Mouse (Mus musculus) forebrain, postnatal 0 days (tissue): ENCODE measurements around the gene Ugt1a8. TPM values are rescaled to one million over a fixed set of nuclear protein-coding genes. Genes with fewer than 3 reads are reported as not detected.
"Not testable (repeated sequence)": the region's sequence is repeated elsewhere in the genome, so short reads cannot be mapped to it uniquely, and the experiment has no call there.

Source experiments
- ATAC-seq: fragments of 200-750 bp; cut with Nextera tagmentation; 2 replicates; pipeline ENCODE4 v1.8.0; 2017; ENCODE audit warnings: mild to moderate bottlenecking, moderate library complexity
- DNase-seq: peaks from one replicate; pipeline ENCODE4 v3.0.0-alpha.2; 2015
- H3K27ac ChIP-seq: fragments of 300-500 bp; sonication (generic); 2 replicates; pipeline ENCODE4 v1.5.1; 2014; ENCODE audit warnings: low read depth, mild to moderate bottlenecking, antibody characterized with exemption, low read length, moderate library complexity, mixed read lengths
- H3K27me3 ChIP-seq: fragments of 300-500 bp; sonication (generic); 2 replicates; pipeline ENCODE4 v1.6.1; 2014; ENCODE audit warnings: mild to moderate bottlenecking, low read length, mixed read lengths; ENCODE audit not compliant: insufficient read depth
- H3K36me3 ChIP-seq: fragments of 300-500 bp; sonication (generic); 2 replicates; pipeline ENCODE4 v1.6.1; 2014; ENCODE audit warnings: mild to moderate bottlenecking, moderate library complexity; ENCODE audit not compliant: insufficient read depth
- H3K4me1 ChIP-seq: fragments of 300-500 bp; sonication (generic); 2 replicates; pipeline ENCODE4 v1.6.1; 2014; ENCODE audit warnings: antibody characterized with exemption; ENCODE audit not compliant: insufficient read depth
- H3K4me2 ChIP-seq: fragments of 300-500 bp; sonication (generic); 2 replicates; pipeline ENCODE4 v1.6.1; 2014; ENCODE audit warnings: low read depth, mild to moderate bottlenecking, moderate library complexity
- H3K4me3 ChIP-seq: fragments of 300-500 bp; sonication (generic); 2 replicates; pipeline ENCODE4 v1.5.1; 2014; ENCODE audit warnings: low read depth, low read length, mixed read lengths
- H3K9ac ChIP-seq: fragments of 300-500 bp; sonication (generic); 2 replicates; pipeline ENCODE4 v1.6.1; 2014; ENCODE audit warnings: mild to moderate bottlenecking
- H3K9me3 ChIP-seq: fragments of 300-500 bp; sonication (generic); 2 replicates; pipeline ENCODE4 v1.6.1; 2016; ENCODE audit warnings: low read length
- CTCF ChIP-seq: sonication (generic); IDR thresholded peaks from 2 replicates; pipeline ENCODE4 v1.5.1; 2016; ENCODE audit warnings: antibody characterized with exemption, control low read depth, low read depth
- WGBS: fragments of 180-500 bp; shearing (Covaris S2); extraction: QIAGEN DNeasy Blood & Tissue Kit; methylation state at CpG from one replicate; pipeline ENCODE4 v1.1.7; 2014; 5-methylcytosine and 5-hydroxymethylcytosine counted together
- polyA plus RNA-seq: library from polyadenylated mRNA; unstranded; fragments of >200 nt; fragmentation: Nextera tagmentation; extraction: Ambion mirVana; gene quantifications from 2 replicates; pipeline ENCODE4 v1.2.1, GENCODE M21; 2015
- total RNA-seq: library from RNA; depleted of rRNA; stranded (reverse); fragments of >200 nt; gene quantifications from 2 replicates; pipeline ENCODE4 v1.2.3, GENCODE M21; 2014

The Ugt1a8 gene
- total and polyA plus RNA-seq, 2 experiments from 2014 or later: not detected

- ATAC-seq (no peak), DNase-seq (no peak)
- no peaks in the 10 kb centered on the region for H3K27me3 ChIP-seq
- H3K4me1 ChIP-seq: no peaks in the 10 kb centered on the region
- H3K27ac ChIP-seq: no peak within 1 kb of the TSS
- H3K4me2 ChIP-seq: no peak within 1 kb of the TSS
- no peaks in the 10 kb centered on the region for H3K9me3 ChIP-seq
- no peak for TF ChIP-seq CTCF
- no peak within 1 kb of the TSS for H3K9ac ChIP-seq
- WGBS: 60% methylated on average over 10 of the region's 10 CpGs
- no peak within 1 kb of the TSS for H3K4me3 ChIP-seq
- no peaks in the 10 kb centered on the region for H3K36me3 ChIP-seq
Measured at GRCm38 (mm10) chr1:88094941-88095492, 7.4 kb downstream of the Ugt1a8 start, which contains the start of gene Ugt1a7c. Gene Ugt1a7c (plus strand): TSS chr1:88095062.

GRCm38 (mm10) chr1:88098546-88098945 lies 10.9 kb downstream of the Ugt1a8 start:
- H3K9ac ChIP-seq, H3K4me2 ChIP-seq, H3K36me3 ChIP-seq, H3K27ac ChIP-seq, H3K4me1 ChIP-seq, DNase-seq, H3K27me3 ChIP-seq, H3K4me3 ChIP-seq, H3K9me3 ChIP-seq, ATAC-seq: not testable (repeated sequence)
- WGBS: 94% methylated on average over 3 of the region's 3 CpGs

- H3K36me3 ChIP-seq, H3K27ac ChIP-seq, H3K9ac ChIP-seq, H3K4me3 ChIP-seq, H3K9me3 ChIP-seq, H3K4me2 ChIP-seq, ATAC-seq, H3K27me3 ChIP-seq, H3K4me1 ChIP-seq, DNase-seq: not testable (repeated sequence)
- 79% methylated on average over 2 of the region's 2 CpGs for WGBS
Measured at GRCm38 (mm10) chr1:88099691-88100090, 12.1 kb downstream of the Ugt1a8 start.

- H3K36me3 ChIP-seq: not testable (repeated sequence)
Measured at GRCm38 (mm10) chr1:88103019-88103418, 15.4 kb downstream of the Ugt1a8 start, which contains the start of gene Ugt1a6b. Gene Ugt1a6b (plus strand): TSS chr1:88103252.

GRCm38 (mm10) chr1:88103697-88104468 lies 16.3 kb downstream of the Ugt1a8 start:
- 66% methylated on average over 5 of the region's 5 CpGs for WGBS
- H3K27ac ChIP-seq, H3K4me3 ChIP-seq, H3K27me3 ChIP-seq, DNase-seq, H3K9me3 ChIP-seq, H3K36me3 ChIP-seq, H3K4me2 ChIP-seq, ATAC-seq, H3K4me1 ChIP-seq, H3K9ac ChIP-seq: not testable (repeated sequence)

More at GRCm38 (mm10) chr1:88103019-88103418, 15.4 kb downstream of the Ugt1a8 start, which contains the start of gene Ugt1a6b:
- not testable (repeated sequence) for DNase-seq, H3K4me2 ChIP-seq, ATAC-seq, H3K9ac ChIP-seq, H3K4me3 ChIP-seq, H3K27ac ChIP-seq, H3K27me3 ChIP-seq, H3K4me1 ChIP-seq, H3K9me3 ChIP-seq
- WGBS: 77% methylated on average over 2 of the region's 3 CpGs

GRCm38 (mm10) chr1:88104667-88105430 lies 17.2 kb downstream of the Ugt1a8 start:
- Histone ChIP-seq H3K9ac (no peak overlapping the region), H3K9me3 (no peaks in the 10 kb centered on the region), H3K27ac (no peak overlapping the region), H3K27me3 (no peaks in the 10 kb centered on the region), H3K36me3 (no peaks in the 10 kb centered on the region), H3K4me2 (no peak overlapping the region), H3K4me1 (no peaks in the 10 kb centered on the region), H3K4me3 (no peak overlapping the region)
- no peak for DNase-seq
- no peak for ATAC-seq
- TF ChIP-seq CTCF: no peak
- 82% methylated on average over 1 of the region's 1 CpGs for WGBS

GRCm38 (mm10) chr1:88105656-88106055 lies 18.0 kb downstream of the Ugt1a8 start:
- WGBS: 65% methylated on average over 2 of the region's 2 CpGs
- no peak overlapping the region for H3K27ac ChIP-seq
- no peaks in the 10 kb centered on the region for H3K27me3 ChIP-seq

GRCm38 (mm10) chr1:88109027-88109557 lies 21.5 kb downstream of the Ugt1a8 start:
- not testable (repeated sequence) for DNase-seq, H3K9ac ChIP-seq
- WGBS: 79% methylated on average over 2 of the region's 2 CpGs

More at GRCm38 (mm10) chr1:88105656-88106055, 18.0 kb downstream of the Ugt1a8 start:
- DNase-seq (no peak), ATAC-seq (no peak)
- H3K4me1 ChIP-seq: no peaks in the 10 kb centered on the region
- H3K9ac ChIP-seq: no peak overlapping the region
- no peak overlapping the region for H3K4me2 ChIP-seq
- H3K9me3 ChIP-seq: no peaks in the 10 kb centered on the region
- no peak for TF ChIP-seq CTCF
- H3K36me3 ChIP-seq: no peaks in the 10 kb centered on the region
- H3K4me3 ChIP-seq: no peak overlapping the region

GRCm38 (mm10) chr1:88109604-88110003 lies 22.0 kb downstream of the Ugt1a8 start:
- H3K9ac ChIP-seq, H3K4me2 ChIP-seq, H3K4me1 ChIP-seq, DNase-seq, H3K27me3 ChIP-seq, ATAC-seq, H3K9me3 ChIP-seq, H3K4me3 ChIP-seq, H3K36me3 ChIP-seq, H3K27ac ChIP-seq: not testable (repeated sequence)
- WGBS: 88% methylated on average over 2 of the region's 2 CpGs

More at GRCm38 (mm10) chr1:88109027-88109557, 21.5 kb downstream of the Ugt1a8 start:
- not testable (repeated sequence) for H3K9me3 ChIP-seq, ATAC-seq, H3K4me3 ChIP-seq, H3K36me3 ChIP-seq, H3K27ac ChIP-seq, H3K4me2 ChIP-seq, H3K27me3 ChIP-seq, H3K4me1 ChIP-seq
